Mouse (Mus musculus): ENCODE results near the gene Tns1.

Gene Tns1

GRCm38 (mm10) chr1:73931851-73932250 is 192.4 kb downstream of the Tns1 start:
- DNase-seq (ENCODE audit: low read depth), result no peak

GRCm38 (mm10) chr1:73930411-73931134 is 193.7 kb downstream of the Tns1 start:
- DNase-seq (ENCODE audit: low read depth), result no peak

DNA sequence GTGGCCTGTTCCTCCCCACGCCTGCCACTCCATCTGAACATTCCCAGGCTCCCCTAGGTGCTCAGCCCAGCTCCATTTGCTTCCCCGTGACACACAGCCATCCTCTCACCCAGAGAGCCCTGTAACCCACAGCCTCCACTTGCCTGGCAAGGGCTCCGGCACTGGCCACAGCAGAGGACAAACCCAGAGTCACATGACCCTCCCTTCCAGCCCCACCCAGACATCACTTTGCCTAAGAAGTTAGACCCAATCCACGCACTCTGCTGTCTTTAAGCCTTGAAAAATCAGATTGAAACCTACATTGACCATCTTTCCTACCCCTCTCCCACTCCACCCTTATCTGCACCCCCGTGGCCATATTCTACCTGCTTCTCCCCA is 194.3 kb downstream of the Tns1 start:
- no peak for DNase-seq (ENCODE audit: low read depth)

DNA sequence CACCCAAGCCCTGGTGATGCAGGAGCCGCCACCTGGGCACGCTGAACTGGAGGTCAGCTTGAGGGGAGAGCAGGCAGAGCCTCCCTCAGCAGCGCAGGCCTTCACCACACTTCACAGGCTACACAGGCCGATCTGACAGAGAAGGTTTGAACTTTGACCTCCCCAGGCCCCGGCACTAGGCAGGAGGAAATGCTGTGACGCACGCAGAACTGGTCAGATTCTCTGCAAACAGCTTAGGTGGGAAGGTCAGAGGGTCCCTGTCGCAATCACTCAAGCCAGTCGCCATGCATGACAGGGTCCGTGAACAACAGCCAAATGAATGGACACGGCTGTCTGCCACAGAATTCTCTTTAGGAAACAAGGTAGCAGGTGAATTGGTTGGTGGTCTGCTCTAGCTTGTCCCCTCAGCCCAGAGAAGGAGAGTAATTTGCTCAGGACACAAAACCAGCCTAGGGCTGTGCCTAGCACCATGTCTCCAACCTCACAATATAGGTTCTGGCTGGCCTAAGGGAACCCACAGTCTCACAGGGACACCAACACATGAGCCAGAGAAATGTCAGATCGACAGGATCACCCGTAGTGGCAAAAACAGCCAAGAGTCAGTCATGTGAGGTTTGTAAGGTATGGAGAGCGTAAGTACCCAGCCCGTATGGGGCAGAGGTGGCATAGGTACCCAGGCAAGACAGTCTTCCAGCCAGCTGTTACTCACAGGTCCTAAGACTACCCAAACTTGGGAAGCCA is 194.9 kb downstream of the Tns1 start:
- DNase-seq (ENCODE audit: low read depth), result no peak

GRCm38 (mm10) chr1:73928385-73928784 is 195.9 kb downstream of the Tns1 start:
- no peak for DNase-seq (ENCODE audit: low read depth)

- no peak for DNase-seq (ENCODE audit: low read depth)
Observed at GRCm38 (mm10) chr1:73927819-73928218, 196.4 kb downstream of the Tns1 start.

DNA sequence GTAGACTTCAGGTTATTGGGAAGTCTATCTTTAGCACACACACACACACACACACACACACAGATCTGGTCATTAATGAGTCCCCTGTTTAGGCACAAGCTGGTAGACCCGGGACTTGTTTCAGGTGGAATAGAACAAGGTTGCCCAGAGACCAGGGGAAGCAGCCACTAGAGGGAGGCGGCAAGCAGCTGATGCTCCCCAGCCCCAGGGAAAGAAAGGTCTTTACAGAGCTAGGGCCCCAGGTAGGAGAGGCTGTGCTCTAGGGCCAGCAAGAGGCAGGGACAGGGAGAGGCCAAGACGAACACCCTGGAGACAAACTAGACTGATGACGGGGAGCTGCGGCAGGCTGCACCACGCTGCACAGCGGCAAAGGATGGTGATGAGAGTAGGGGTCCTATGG is 198.0 kb downstream of the Tns1 start:
- DNase-seq (ENCODE audit: low read depth), result no peak

DNA sequence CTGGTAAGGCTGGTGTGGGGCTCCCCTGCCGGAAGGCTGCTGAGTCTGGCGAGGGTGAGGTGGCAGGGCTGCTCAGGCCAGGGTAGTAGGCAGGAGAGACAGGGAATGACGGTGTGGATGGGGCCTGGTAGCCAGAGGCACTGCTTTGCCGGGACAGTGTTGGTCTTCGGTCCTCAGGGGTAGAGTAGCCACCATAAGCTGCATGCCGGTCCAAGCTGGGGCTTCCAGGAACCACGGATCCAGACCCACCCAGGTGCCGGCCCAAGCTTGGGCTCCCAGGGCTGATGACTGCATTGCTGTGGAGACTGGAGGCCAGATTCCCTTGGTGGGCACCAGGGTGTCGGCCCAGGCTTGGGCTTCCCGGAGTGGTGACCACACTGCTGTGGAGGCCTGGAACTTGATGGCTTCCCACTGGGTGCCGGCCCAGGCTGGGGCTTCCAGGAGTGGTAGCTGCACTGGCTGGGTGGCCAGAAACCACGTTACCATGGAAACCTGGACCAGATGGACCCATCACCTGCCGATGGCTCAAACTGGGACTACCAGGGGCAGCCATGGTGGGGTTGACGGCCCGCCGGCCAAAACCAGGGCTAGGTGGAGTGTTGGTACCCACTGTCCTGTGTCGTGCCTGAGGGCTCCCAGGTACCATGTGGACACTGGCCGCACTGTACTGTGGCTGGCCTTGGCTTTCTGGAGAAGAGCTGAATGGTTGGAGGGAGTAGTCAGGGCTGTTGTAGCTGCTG is 199.2 kb downstream of the Tns1 start:
- DNase-seq (ENCODE audit: low read depth), result no peak

- DNase-seq (ENCODE audit: low read depth), result no peak
Observed at GRCm38 (mm10) chr1:73924210-73924609, 200.0 kb downstream of the Tns1 start.

DNA sequence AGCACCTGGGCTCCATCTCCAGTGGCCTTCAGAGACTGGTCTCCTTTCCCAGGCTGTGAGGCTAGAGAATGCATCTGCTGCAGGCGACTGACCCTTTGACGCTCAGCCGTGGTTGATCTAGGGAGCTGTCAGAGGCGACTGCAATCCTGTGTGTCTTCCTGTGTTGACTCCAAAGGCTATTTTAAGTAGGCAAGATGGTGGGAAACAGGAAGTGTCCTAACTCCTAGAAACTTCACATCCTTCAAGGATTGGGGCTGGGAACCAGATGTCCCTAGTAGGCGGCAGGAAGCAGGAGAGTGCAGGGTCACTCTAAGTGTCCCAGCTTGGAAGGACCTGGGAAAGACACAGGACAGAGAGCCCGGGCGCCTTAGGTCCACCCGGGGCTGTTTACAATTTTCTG is 201.1 kb downstream of the Tns1 start:
- DNase-seq (ENCODE audit: low read depth), result no peak

DNA sequence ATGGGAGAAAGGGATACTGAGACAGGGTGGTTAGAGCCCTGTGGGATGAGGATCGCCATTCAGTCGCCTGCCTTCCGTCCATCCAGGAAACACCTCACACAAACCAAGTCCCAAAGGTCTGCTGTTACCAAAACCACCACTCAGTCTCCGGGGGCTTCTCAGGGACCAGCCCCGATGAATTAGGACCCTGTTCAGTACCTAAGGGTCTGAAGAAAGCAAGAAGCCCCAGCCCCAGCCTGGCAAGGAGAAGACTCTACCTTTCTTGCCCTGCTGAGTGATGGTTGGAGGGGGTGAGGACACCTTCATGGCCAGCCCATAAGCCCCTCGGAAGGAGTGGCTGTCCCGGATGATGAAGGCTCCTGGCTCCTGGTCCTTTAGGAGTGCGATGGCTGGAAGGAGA is 203.5 kb downstream of the Tns1 start:
- DNase-seq (ENCODE audit: low read depth), result no peak

- DNase-seq (ENCODE audit: low read depth), result no peak
Observed at GRCm38 (mm10) chr1:73919909-73920308, 204.3 kb downstream of the Tns1 start.

- DNase-seq (ENCODE audit: low read depth), result no peak
Observed at GRCm38 (mm10) chr1:73918001-73918400, 206.2 kb downstream of the Tns1 start.

DNA sequence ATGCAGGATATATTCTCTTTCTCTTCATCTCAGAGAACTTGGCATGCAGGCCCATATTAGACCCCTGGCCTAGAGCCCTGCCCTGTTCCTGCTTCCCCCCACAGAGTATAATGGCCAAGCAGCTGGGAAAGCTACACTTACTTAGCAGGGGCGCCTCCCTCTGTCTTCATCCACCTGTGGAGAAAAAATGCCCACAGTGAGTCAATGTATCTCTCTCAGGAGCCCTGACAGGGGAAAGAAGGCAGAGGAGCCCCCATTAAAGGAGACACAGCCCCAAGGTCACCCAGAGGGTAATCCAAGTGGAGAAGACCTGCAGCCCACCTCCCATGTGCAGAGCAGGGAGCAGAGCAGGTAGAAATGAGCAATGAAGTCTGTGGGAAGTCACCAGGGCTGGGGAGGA is 208.0 kb downstream of the Tns1 start:
- DNase-seq (ENCODE audit: low read depth), result no peak

DNA sequence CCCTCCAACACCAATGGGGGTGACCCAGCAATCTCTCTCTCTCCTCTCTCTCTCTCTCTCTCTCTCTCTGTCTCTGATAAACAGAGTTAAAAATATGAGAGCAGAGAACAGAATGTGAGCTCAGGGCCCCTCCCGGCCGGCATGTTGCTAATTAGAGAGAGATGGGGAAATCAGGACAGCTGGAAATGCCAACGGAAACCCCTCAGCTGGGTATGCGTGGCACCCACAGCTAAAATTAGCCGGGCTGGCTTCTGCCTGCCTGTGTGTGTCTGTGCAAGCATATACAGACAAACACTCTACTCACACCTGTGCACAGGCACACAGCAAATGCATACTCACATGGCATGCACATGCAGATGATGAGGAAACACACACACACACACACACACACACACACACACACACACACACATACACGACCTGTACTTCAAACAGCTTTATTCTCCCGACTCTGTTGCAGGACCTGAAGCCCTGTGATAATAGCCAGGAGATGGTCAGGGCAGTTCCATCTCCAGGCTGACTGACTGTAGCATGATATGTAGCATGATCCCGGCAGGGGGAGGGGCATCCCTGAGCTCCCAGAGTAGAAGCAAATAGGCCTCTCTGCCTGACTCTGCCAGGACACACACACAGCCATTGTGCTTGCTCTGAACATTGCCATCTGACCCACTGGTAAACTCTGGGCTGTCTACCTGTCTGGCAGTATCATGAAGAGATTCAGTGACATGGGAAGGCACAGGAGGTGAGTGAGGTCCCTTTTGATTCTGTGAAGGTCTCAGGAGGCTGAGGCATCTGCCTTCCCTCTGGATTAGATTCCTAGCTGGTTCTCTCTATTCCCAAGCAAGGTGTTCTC is 208.8 kb downstream of the Tns1 start:
- DNase-seq (ENCODE audit: low read depth), result no peak

- no peak for DNase-seq (ENCODE audit: low read depth)
Observed at GRCm38 (mm10) chr1:73914076-73914475, 210.2 kb downstream of the Tns1 start.

DNA sequence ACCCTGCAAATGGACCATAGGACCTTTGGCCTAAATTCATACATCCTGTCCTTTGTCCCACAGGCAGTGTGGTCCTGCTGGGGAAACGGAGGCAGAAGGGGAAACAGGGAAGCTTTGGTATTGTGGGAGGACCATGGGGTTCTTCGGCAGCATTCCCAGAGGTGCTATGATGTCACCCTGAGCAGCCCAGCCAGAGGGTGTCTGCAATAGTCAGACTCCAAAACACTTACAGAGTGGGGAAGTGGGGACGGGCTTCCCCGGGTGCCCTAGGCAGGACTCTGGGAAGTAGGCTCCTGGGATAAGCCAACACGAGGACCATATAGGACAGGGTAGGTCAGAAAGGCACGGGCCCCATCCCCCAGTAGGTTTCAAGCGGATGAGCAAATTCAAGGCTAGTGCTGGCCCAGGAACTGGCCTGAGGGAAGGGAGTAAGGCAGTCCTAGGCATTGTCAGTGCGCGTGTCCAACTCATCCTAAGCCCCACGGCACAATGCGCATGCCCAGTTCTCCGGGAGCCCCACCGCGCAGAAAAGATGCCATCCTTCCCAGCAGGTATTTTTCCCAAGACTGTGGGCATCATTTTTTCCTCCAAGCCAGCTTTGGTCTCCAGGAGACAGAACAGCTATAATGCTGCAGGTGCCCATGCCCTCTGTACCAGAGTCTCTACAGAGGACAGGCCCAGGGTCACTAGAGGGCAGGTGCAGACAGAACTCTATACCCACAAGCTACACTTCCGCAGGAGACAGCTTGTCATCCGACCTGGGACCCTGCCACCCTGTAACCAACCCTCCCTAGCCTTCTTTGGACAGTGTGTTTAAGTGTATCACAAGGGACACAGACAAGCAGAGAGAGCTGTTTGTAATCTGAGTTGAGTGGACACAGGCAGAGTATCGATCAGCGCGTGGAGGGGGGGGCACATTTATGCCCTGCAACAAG is 210.9 kb downstream of the Tns1 start:
- DNase-seq (ENCODE audit: low read depth), result no peak

GRCm38 (mm10) chr1:73912466-73912865 is 211.8 kb downstream of the Tns1 start:
- DNase-seq (ENCODE audit: low read depth), result no peak

- no peak for DNase-seq (ENCODE audit: low read depth)
Observed at GRCm38 (mm10) chr1:73911981-73912380, 212.3 kb downstream of the Tns1 start.

- no peak for DNase-seq (ENCODE audit: low read depth)
Observed at GRCm38 (mm10) chr1:73910701-73911100, 213.5 kb downstream of the Tns1 start.

DNA sequence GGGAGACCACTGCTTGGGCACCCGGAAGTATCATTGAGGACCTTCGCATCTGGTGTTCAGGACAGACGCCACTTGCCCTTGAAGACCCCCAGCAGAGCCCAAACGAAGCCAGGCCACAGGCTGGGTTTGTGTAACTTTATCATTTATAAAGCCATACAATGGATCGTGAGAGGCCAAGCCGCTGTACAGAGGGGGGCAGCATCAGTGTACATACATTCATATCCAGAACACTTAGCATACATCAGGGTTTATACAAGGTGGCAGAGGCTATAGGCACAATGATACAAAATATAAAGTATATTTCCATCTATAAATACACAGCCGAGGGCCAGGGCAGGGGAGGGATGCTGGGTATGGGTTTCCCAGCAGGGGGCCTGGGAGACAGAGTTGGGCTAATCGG is 214.1 kb downstream of the Tns1 start:
- DNase-seq (ENCODE audit: low read depth), result no peak

Measured in fibroblast of lung, adult 2 months (primary cell).